In the genomic region with DNA sequence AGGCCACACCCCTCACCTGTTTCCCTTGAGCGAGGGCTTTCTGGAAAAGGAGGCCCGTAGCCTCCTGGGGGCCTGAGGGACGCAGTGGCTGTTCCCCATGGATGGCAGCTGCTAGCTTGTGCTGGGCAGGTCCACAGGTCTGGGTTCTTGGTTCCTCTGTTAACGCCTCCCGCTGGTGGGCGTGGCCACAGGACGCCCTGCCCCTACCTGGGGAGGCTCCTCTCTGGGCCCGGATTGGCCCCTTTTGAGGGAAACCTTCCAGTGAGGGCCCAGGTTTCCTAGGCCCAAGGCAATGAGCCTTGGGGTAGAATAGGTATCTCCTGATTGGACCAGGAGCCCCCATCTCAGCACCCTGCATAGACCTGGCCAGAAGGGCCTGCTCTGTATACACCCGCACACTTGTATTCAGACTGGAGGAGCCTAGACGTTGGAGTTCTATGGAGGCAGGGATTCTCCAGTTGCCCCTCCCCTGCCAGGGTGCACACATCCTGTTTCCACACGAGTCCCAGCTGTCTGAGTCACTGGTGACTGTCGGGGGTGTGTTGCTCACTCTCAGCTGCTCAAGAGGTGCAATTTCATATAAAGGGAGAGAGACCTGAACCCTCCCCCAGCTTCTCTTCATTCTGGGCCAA, we compare ENCODE assay signal across 8 mouse cellular contexts. TPM values are rescaled to one million over a fixed set of nuclear protein-coding genes. Genes with fewer than 3 reads are reported as not detected.
A peak's percentile ranks its signal among the peaks of the same experiment; 100 is the strongest.
DNase-seq lines count a peak whose midpoint lies in the region; ATAC-seq lines count a peak whose summit lies in the region.
"Had no signal": no experiment of that assay in that cellular context is flagged by ENCODE, and none has a peak within 500 bp of the region (broad histone marks: within the 10 kb centered on the region; RNA-seq: fewer than 3 reads in every experiment).

No protein-coding gene starts in this region.

- no peak overlapping the region for H3K4me3 ChIP-seq in neural tube, embryonic 14.5 days (ENCODE audit: low read depth, low read length)
- H3K4me3 ChIP-seq in neural tube, embryonic 15.5 days (replicated peaks) = no peak overlapping the region
- H3K4me3 ChIP-seq in embryonic facial prominence, embryonic 11.5 days (ENCODE audit: low read depth, low read length) = no peak overlapping the region
- no peak overlapping the region for H3K4me3 ChIP-seq in kidney, embryonic 16.5 days (ENCODE audit: low read length)
- H3K4me3 ChIP-seq in macrophage (ENCODE audit: inconsistent target) = peak overlapping the region; percentile 37
- H3K4me3 ChIP-seq: erythroblast, embryonic 14.5 days had no signal

- H3K27me3 ChIP-seq in neural tube, embryonic 14.5 days (ENCODE audit: control insufficient read depth, insufficient read depth, low read length) = no peaks in the 10 kb centered on the region
- H3K27me3 ChIP-seq in neural tube, embryonic 15.5 days (replicated peaks) = no peaks in the 10 kb centered on the region
- no peaks in the 10 kb centered on the region for H3K27me3 ChIP-seq in embryonic facial prominence, embryonic 11.5 days (ENCODE audit: control insufficient read depth, insufficient read depth, low read length)
- H3K27me3 ChIP-seq in kidney, embryonic 16.5 days (ENCODE audit: insufficient read depth, low read length) = no peaks in the 10 kb centered on the region

- WGBS in neural tube, embryonic 14.5 days = 25% methylated on average over 12 of the region's 12 CpGs
- WGBS in neural tube, embryonic 15.5 days = 24% methylated on average over 12 of the region's 12 CpGs
- WGBS in embryonic facial prominence, embryonic 11.5 days = 24% methylated on average over 12 of the region's 12 CpGs
- 26% methylated on average over 12 of the region's 12 CpGs for WGBS in kidney, embryonic 16.5 days
- WGBS in macrophage (ENCODE audit: missing documents) = 48% methylated on average over 12 of the region's 12 CpGs

- H3K27ac ChIP-seq in neural tube, embryonic 14.5 days (ENCODE audit: low read depth, low read length) = no peak overlapping the region
- H3K27ac ChIP-seq in neural tube, embryonic 15.5 days (replicated peaks) = no peak overlapping the region
- no peak overlapping the region for H3K27ac ChIP-seq in embryonic facial prominence, embryonic 11.5 days (replicated peaks; ENCODE audit: low read depth, low read length)
- H3K27ac ChIP-seq in kidney, embryonic 16.5 days (ENCODE audit: low read length) = no peak overlapping the region
- peak overlapping the region; percentile 60 for H3K27ac ChIP-seq in macrophage

- peaks cover 4% of the 10 kb centered on the region for H3K4me1 ChIP-seq in neural tube, embryonic 14.5 days (ENCODE audit: control insufficient read depth, insufficient read depth, low read length)
- peaks cover 12% of the 10 kb centered on the region for H3K4me1 ChIP-seq in neural tube, embryonic 15.5 days
- H3K4me1 ChIP-seq in embryonic facial prominence, embryonic 11.5 days (ENCODE audit: control insufficient read depth, insufficient read depth, low read length) = no peaks in the 10 kb centered on the region; the same call in 1 of the 2 replicates
- peaks cover 7% of the 10 kb centered on the region for H3K4me1 ChIP-seq in kidney, embryonic 16.5 days (ENCODE audit: insufficient read depth, low read length)

- peaks cover 25% of the 10 kb centered on the region for H3K36me3 ChIP-seq in neural tube, embryonic 14.5 days (ENCODE audit: control insufficient read depth, insufficient read depth, low read length)
- H3K36me3 ChIP-seq in neural tube, embryonic 15.5 days = peaks cover 48% of the 10 kb centered on the region
- H3K36me3 ChIP-seq in embryonic facial prominence, embryonic 11.5 days (replicated peaks; ENCODE audit: control insufficient read depth, insufficient read depth, low read depth, low read length) = peaks cover 11% of the 10 kb centered on the region
- peaks cover 39% of the 10 kb centered on the region for H3K36me3 ChIP-seq in kidney, embryonic 16.5 days (ENCODE audit: insufficient read depth, low read length)
- H3K36me3 ChIP-seq in macrophage (ENCODE audit: inconsistent target) = peaks cover 40% of the 10 kb centered on the region; the same call in 1 of the 2 replicates

- peaks cover 11% of the 10 kb centered on the region; the same call in 1 of the 2 replicates for H3K79me2 ChIP-seq in macrophage (ENCODE audit: inconsistent target)

- H3K4me2 ChIP-seq in neural tube, embryonic 14.5 days (ENCODE audit: low read depth, low read length) = no peak overlapping the region
- no peak overlapping the region for H3K4me2 ChIP-seq in neural tube, embryonic 15.5 days
- no peak overlapping the region; the same call in 1 of the 2 replicates for H3K4me2 ChIP-seq in embryonic facial prominence, embryonic 11.5 days (ENCODE audit: low read depth, low read length)
- H3K4me2 ChIP-seq in kidney, embryonic 16.5 days (replicated peaks; ENCODE audit: low read depth, low read length) = peak overlapping the region; percentile 7

- H3K9me3 ChIP-seq in neural tube, embryonic 14.5 days (ENCODE audit: control insufficient read depth, low read length) = no peaks in the 10 kb centered on the region
- H3K9me3 ChIP-seq in neural tube, embryonic 15.5 days (replicated peaks) = no peaks in the 10 kb centered on the region
- no peaks in the 10 kb centered on the region for H3K9me3 ChIP-seq in embryonic facial prominence, embryonic 11.5 days (replicated peaks; ENCODE audit: control insufficient read depth, low read length)
- H3K9me3 ChIP-seq in kidney, embryonic 16.5 days (ENCODE audit: low read length) = no peaks in the 10 kb centered on the region

- no peak for DNase-seq in embryonic facial prominence, embryonic 11.5 days (ENCODE audit: low spot score)
- no peak for DNase-seq in spleen, adult 12 weeks (ENCODE audit: low spot score)
- DNase-seq in cerebellum, adult 9-10 months = no peak

- ATAC-seq in neural tube, embryonic 14.5 days (ENCODE audit: low read depth) = 0 out of 2 replicates have a peak, but pooled peaks have one; percentile 20
- no peak for ATAC-seq in neural tube, embryonic 15.5 days (ENCODE audit: low FRiP score)
- ATAC-seq in embryonic facial prominence, embryonic 11.5 days (replicated peaks; ENCODE audit: insufficient number of reproducible peaks, low FRiP score, low TSS enrichment, low read depth) = peak; percentile 40; the same call in 1 of the 2 replicates
- peak; percentile 62 for ATAC-seq in kidney, embryonic 16.5 days (ENCODE audit: low FRiP score, low TSS enrichment)

- 0 out of 2 replicates have a peak overlapping the region, but pooled peaks have one; percentile 11 for H3K9ac ChIP-seq in neural tube, embryonic 14.5 days (replicated peaks; ENCODE audit: low read depth, low read length)
- H3K9ac ChIP-seq in neural tube, embryonic 15.5 days (replicated peaks) = no peak overlapping the region
- 0 out of 2 replicates have a peak overlapping the region, but pooled peaks have one; percentile 13 for H3K9ac ChIP-seq in embryonic facial prominence, embryonic 11.5 days (replicated peaks; ENCODE audit: low read length)
- no peak overlapping the region for H3K9ac ChIP-seq in kidney, embryonic 16.5 days (replicated peaks; ENCODE audit: low read length)

RNA-seq across cellular contexts. Expression of gene Plekhn1, which starts 6.1 kb away (rescaled TPM):
- polyA plus RNA-seq in neural tube, embryonic 14.5 days (2014; fragmentation: Nextera tagmentation; extraction: Ambion mirVana) = 30.7 and 31.6 TPM in 2 replicates
- polyA plus RNA-seq in neural tube, embryonic 15.5 days (2015; fragmentation: Nextera tagmentation; extraction: Ambion mirVana) = 27.2 and 28.7 TPM in 2 replicates
- polyA plus RNA-seq in embryonic facial prominence, embryonic 11.5 days (2014; fragmentation: Nextera tagmentation; extraction: Ambion mirVana) = 15.3 and 15.7 TPM in 2 replicates
- polyA plus RNA-seq in kidney, embryonic 16.5 days (2015; fragmentation: Nextera tagmentation; extraction: Ambion mirVana) = 22.3 and 24.1 TPM in 2 replicates
- total RNA-seq in macrophage (2018; cell fraction: chromatin; rRNA removed) = 100 to 1,000 TPM; 163 to 459 (median 259) TPM
- 10 to 100 TPM in 25 of 26 experiments, 1 to 10 TPM in 1; 8.7 to 31.5 (median 18.3) TPM for total RNA-seq in macrophage (2018; cell fraction: cytosol; rRNA removed)
- 100 to 1,000 TPM; 114 to 393 (median 158) TPM for total RNA-seq in macrophage (2018; cell fraction: nucleus; rRNA removed)
- 16.9 to 22.6 TPM (median 18.8 TPM) in 3 replicates for polyA plus RNA-seq in macrophage (2018)

RNA-seq across cellular contexts. Expression of gene Noc2l, which starts 7.3 kb away (rescaled TPM):
- polyA plus RNA-seq in neural tube, embryonic 14.5 days (2014; fragmentation: Nextera tagmentation; extraction: Ambion mirVana) = 50.1 and 53.2 TPM in 2 replicates
- polyA plus RNA-seq in neural tube, embryonic 15.5 days (2015; fragmentation: Nextera tagmentation; extraction: Ambion mirVana) = 50.4 and 61.6 TPM in 2 replicates
- polyA plus RNA-seq in embryonic facial prominence, embryonic 11.5 days (2014; fragmentation: Nextera tagmentation; extraction: Ambion mirVana) = 76.9 and 80.6 TPM in 2 replicates
- 70.2 and 81.1 TPM in 2 replicates for polyA plus RNA-seq in kidney, embryonic 16.5 days (2015; fragmentation: Nextera tagmentation; extraction: Ambion mirVana)
- 100 to 1,000 TPM in 3 of 26 experiments, 10 to 100 TPM in 23; 32.1 to 140 (median 70.3) TPM for total RNA-seq in macrophage (2018; cell fraction: chromatin; rRNA removed)
- total RNA-seq in macrophage (2018; cell fraction: cytosol; rRNA removed) = 10 to 100 TPM; 44.6 to 72.9 (median 57.6) TPM
- total RNA-seq in macrophage (2018; cell fraction: nucleus; rRNA removed) = 100 to 1,000 TPM in 1 of 26 experiments, 10 to 100 TPM in 25; 36.3 to 111 (median 55.7) TPM
- polyA plus RNA-seq in macrophage (2018) = 52.2 to 93.1 TPM (median 59.9 TPM) in 3 replicates

RNA-seq across cellular contexts. Expression of gene Perm1, which starts 12.8 kb away (rescaled TPM):
- 2.2 and 2.9 TPM in 2 replicates for polyA plus RNA-seq in neural tube, embryonic 14.5 days (2014; fragmentation: Nextera tagmentation; extraction: Ambion mirVana)
- polyA plus RNA-seq in neural tube, embryonic 15.5 days (2015; fragmentation: Nextera tagmentation; extraction: Ambion mirVana) = 2.3 and 2.8 TPM in 2 replicates
- 0.36 and 0.60 TPM in 2 replicates for polyA plus RNA-seq in embryonic facial prominence, embryonic 11.5 days (2014; fragmentation: Nextera tagmentation; extraction: Ambion mirVana)
- 0.70 and 0.90 TPM in 2 replicates for polyA plus RNA-seq in kidney, embryonic 16.5 days (2015; fragmentation: Nextera tagmentation; extraction: Ambion mirVana)
- total RNA-seq in macrophage (2018; cell fraction: chromatin; rRNA removed) = 1 to 10 TPM in 4 of 26 experiments, under 1 TPM in 19, not detected in 3; 0.20 to 1.7 (median 0.54) TPM
- total RNA-seq in macrophage (2018; cell fraction: cytosol; rRNA removed) = under 1 TPM in 23 of 26 experiments, not detected in 3; 0.03 to 0.19 (median 0.07) TPM
- total RNA-seq in macrophage (2018; cell fraction: nucleus; rRNA removed) = 1 to 10 TPM in 6 of 26 experiments, under 1 TPM in 18, not detected in 2; 0.21 to 2.0 (median 0.54) TPM
- polyA plus RNA-seq in macrophage (2018) = 0.06 to 0.12 TPM in 2 of 3 replicates, not detected in the other
- polyA plus RNA-seq: erythroblast, embryonic 14.5 days had no signal

RNA-seq across cellular contexts. Expression of gene AW011738, which starts 25.4 kb away (rescaled TPM):
- 1.8 TPM in 2 replicates for polyA plus RNA-seq in neural tube, embryonic 14.5 days (2014; fragmentation: Nextera tagmentation; extraction: Ambion mirVana)
- polyA plus RNA-seq in neural tube, embryonic 15.5 days (2015; fragmentation: Nextera tagmentation; extraction: Ambion mirVana) = 4.2 and 6.2 TPM in 2 replicates
- polyA plus RNA-seq in embryonic facial prominence, embryonic 11.5 days (2014; fragmentation: Nextera tagmentation; extraction: Ambion mirVana) = 0.55 and 0.56 TPM in 2 replicates
- polyA plus RNA-seq in kidney, embryonic 16.5 days (2015; fragmentation: Nextera tagmentation; extraction: Ambion mirVana) = 8.1 and 8.7 TPM in 2 replicates
- total RNA-seq in macrophage (2018; cell fraction: chromatin; rRNA removed) = 10 to 100 TPM in 14 of 26 experiments, 1 to 10 TPM in 12; 1.3 to 27.5 (median 13.3) TPM
- total RNA-seq in macrophage (2018; cell fraction: cytosol; rRNA removed) = 10 to 100 TPM in 2 of 26 experiments, 1 to 10 TPM in 24; 1.3 to 12.4 (median 6.7) TPM
- total RNA-seq in macrophage (2018; cell fraction: nucleus; rRNA removed) = 10 to 100 TPM in 17 of 26 experiments, 1 to 10 TPM in 9; 1.6 to 46.6 (median 18.6) TPM
- polyA plus RNA-seq in macrophage (2018) = 0.53 to 3.8 TPM (median 0.88 TPM) in 3 replicates

RNA-seq across cellular contexts. Expression of gene Samd11, which starts 26.9 kb away (rescaled TPM):
- polyA plus RNA-seq in neural tube, embryonic 14.5 days (2014; fragmentation: Nextera tagmentation; extraction: Ambion mirVana) = 1.9 and 3.1 TPM in 2 replicates
- polyA plus RNA-seq in neural tube, embryonic 15.5 days (2015; fragmentation: Nextera tagmentation; extraction: Ambion mirVana) = 1.7 TPM in 2 replicates
- polyA plus RNA-seq in embryonic facial prominence, embryonic 11.5 days (2014; fragmentation: Nextera tagmentation; extraction: Ambion mirVana) = 0.70 and 1.4 TPM in 2 replicates
- 0.39 and 0.69 TPM in 2 replicates for polyA plus RNA-seq in kidney, embryonic 16.5 days (2015; fragmentation: Nextera tagmentation; extraction: Ambion mirVana)
- 10 to 100 TPM in 2 of 26 experiments, 1 to 10 TPM in 6, under 1 TPM in 10, not detected in 8; 0.25 to 11.1 (median 0.78) TPM for total RNA-seq in macrophage (2018; cell fraction: chromatin; rRNA removed)
- under 1 TPM in 16 of 26 experiments, not detected in 10; 0.04 to 0.43 (median 0.08) TPM for total RNA-seq in macrophage (2018; cell fraction: cytosol; rRNA removed)
- 1 to 10 TPM in 7 of 26 experiments, under 1 TPM in 8, not detected in 11; 0.28 to 6.8 (median 0.82) TPM for total RNA-seq in macrophage (2018; cell fraction: nucleus; rRNA removed)
- 0.09 to 0.43 TPM in 2 of 3 replicates, not detected in the other for polyA plus RNA-seq in macrophage (2018)

Comparison
In these comparisons a context has a peak if more than half of its experiments do, and no peak if none do; other contexts are left out.
1. H3K9ac ChIP-seq: peak in neural tube, embryonic 14.5 days (single experiment) and embryonic facial prominence, embryonic 11.5 days (single experiment); none in neural tube, embryonic 15.5 days (single experiment) and kidney, embryonic 16.5 days (single experiment).